Mouse (Mus musculus): ENCODE results near the gene Oser1. TPM values are rescaled to one million over a fixed set of nuclear protein-coding genes. Genes with fewer than 3 reads are reported as not detected.

The Oser1 gene
- not detected in 2 replicates for polyA plus RNA-seq (2012; ENCODE audit: insufficient read depth, insufficient read length, low replicate concordance, missing spikeins)

- H3K4me3 ChIP-seq (ENCODE audit: insufficient read depth, low read depth, low read length) = no peak within 1 kb of the TSS
- TF ChIP-seq CTCF (IDR thresholded peaks at IDR 0.05; ENCODE audit: insufficient read depth, low read depth, low read length) = no peak
- peaks cover 9% of the 10 kb centered on the region; the same call in 1 of the 2 replicates for H3K4me1 ChIP-seq (ENCODE audit: control insufficient read depth, insufficient read depth, low read length)
- 82% methylated on average over 6 of the region's 6 CpGs for WGBS
- H3K27ac ChIP-seq (ENCODE audit: insufficient read depth, low read depth, low read length) = no peak within 1 kb of the TSS
These were observed at the start of gene Oser1 for GRCm38 (mm10) chr2:163424597-163424996. Oser1 (minus strand) TSS chr2:163424697.

GRCm38 (mm10) chr2:163472466-163472851 is 48.0 kb upstream of the Oser1 start, which contains the start of gene Fitm2:
Fitm2 (minus strand) TSS chr2:163472629.
- H3K4me3 ChIP-seq (ENCODE audit: insufficient read depth, low read depth, low read length) = peak within 1 kb of the TSS; percentile 66
- TF ChIP-seq CTCF (IDR thresholded peaks at IDR 0.05; ENCODE audit: insufficient read depth, low read depth, low read length) (peak; percentile 92), POLR2A (IDR thresholded peaks at IDR 0.05; ENCODE audit: insufficient read depth, low read depth, low read length) (no peak; the same call in 1 of the 2 replicates)
- H3K27ac ChIP-seq (ENCODE audit: insufficient read depth, low read depth, low read length) = no peak within 1 kb of the TSS
- 0 out of 2 replicates have a peak, but pooled peaks cover 6% of the 10 kb centered on the region for H3K4me1 ChIP-seq (ENCODE audit: control insufficient read depth, insufficient read depth, low read length)
- WGBS = under 1% methylated on average over 30 of the region's 30 CpGs

GRCm38 (mm10) chr2:163471710-163472465 is 47.4 kb upstream of the Oser1 start:
- TF ChIP-seq POLR2A (IDR thresholded peaks at IDR 0.05; ENCODE audit: insufficient read depth, low read depth, low read length) (no peak), CTCF (IDR thresholded peaks at IDR 0.05; ENCODE audit: insufficient read depth, low read depth, low read length) (no peak)
- H3K27ac ChIP-seq (ENCODE audit: insufficient read depth, low read depth, low read length) = no peak overlapping the region
- WGBS = 3% methylated on average over 36 of the region's 36 CpGs
- 0 out of 2 replicates have a peak, but pooled peaks cover 6% of the 10 kb centered on the region for H3K4me1 ChIP-seq (ENCODE audit: control insufficient read depth, insufficient read depth, low read length)
- peak overlapping the region; percentile 66 for H3K4me3 ChIP-seq (ENCODE audit: insufficient read depth, low read depth, low read length)

GRCm38 (mm10) chr2:163471136-163471535 is 46.6 kb upstream of the Oser1 start:
- H3K27ac ChIP-seq (ENCODE audit: insufficient read depth, low read depth, low read length) = no peak overlapping the region
- 0 out of 2 replicates have a peak, but pooled peaks cover 6% of the 10 kb centered on the region for H3K4me1 ChIP-seq (ENCODE audit: control insufficient read depth, insufficient read depth, low read length)

GRCm38 (mm10) chr2:163469711-163470110 is 45.2 kb upstream of the Oser1 start:
- no peak overlapping the region for H3K27ac ChIP-seq (ENCODE audit: insufficient read depth, low read depth, low read length)
- TF ChIP-seq CTCF (IDR thresholded peaks at IDR 0.05; ENCODE audit: insufficient read depth, low read depth, low read length) (no peak), POLR2A (IDR thresholded peaks at IDR 0.05; ENCODE audit: insufficient read depth, low read depth, low read length) (no peak)
- no peak overlapping the region for H3K4me3 ChIP-seq (ENCODE audit: insufficient read depth, low read depth, low read length)
- H3K4me1 ChIP-seq (ENCODE audit: control insufficient read depth, insufficient read depth, low read length) = 0 out of 2 replicates have a peak, but pooled peaks cover 6% of the 10 kb centered on the region
- 96% methylated on average over 15 of the region's 15 CpGs for WGBS

More at GRCm38 (mm10) chr2:163471136-163471535, 46.6 kb upstream of the Oser1 start:
- no peak overlapping the region for H3K4me3 ChIP-seq (ENCODE audit: insufficient read depth, low read depth, low read length)
- WGBS = 37% methylated on average over 3 of the region's 3 CpGs
- TF ChIP-seq CTCF (IDR thresholded peaks at IDR 0.05; ENCODE audit: insufficient read depth, low read depth, low read length) (no peak), POLR2A (IDR thresholded peaks at IDR 0.05; ENCODE audit: insufficient read depth, low read depth, low read length) (no peak)

- no peak overlapping the region for H3K27ac ChIP-seq (ENCODE audit: insufficient read depth, low read depth, low read length)
- TF ChIP-seq CTCF (IDR thresholded peaks at IDR 0.05; ENCODE audit: insufficient read depth, low read depth, low read length) (no peak), POLR2A (IDR thresholded peaks at IDR 0.05; ENCODE audit: insufficient read depth, low read depth, low read length) (no peak)
- H3K4me3 ChIP-seq (ENCODE audit: insufficient read depth, low read depth, low read length) = no peak overlapping the region
- H3K4me1 ChIP-seq (ENCODE audit: control insufficient read depth, insufficient read depth, low read length) = 0 out of 2 replicates have a peak, but pooled peaks cover 6% of the 10 kb centered on the region
- WGBS = 96% methylated on average over 6 of the region's 6 CpGs
These were observed 44.4 kb upstream of the Oser1 start for GRCm38 (mm10) chr2:163468866-163469265.

- TF ChIP-seq POLR2A (IDR thresholded peaks at IDR 0.05; ENCODE audit: insufficient read depth, low read depth, low read length) = no peak
- TF ChIP-seq CTCF (IDR thresholded peaks at IDR 0.05; ENCODE audit: insufficient read depth, low read depth, low read length) = no peak
- 0 out of 2 replicates have a peak, but pooled peaks cover 4% of the 10 kb centered on the region for H3K4me1 ChIP-seq (ENCODE audit: control insufficient read depth, insufficient read depth, low read length)
- H3K4me3 ChIP-seq (ENCODE audit: insufficient read depth, low read depth, low read length) = no peak overlapping the region
- no peak overlapping the region for H3K27ac ChIP-seq (ENCODE audit: insufficient read depth, low read depth, low read length)
- WGBS = 96% methylated on average over 6 of the region's 6 CpGs
These were observed 43.1 kb upstream of the Oser1 start for GRCm38 (mm10) chr2:163467585-163467984.

- WGBS = 82% methylated on average over 8 of the region's 8 CpGs
These were observed 42.3 kb upstream of the Oser1 start for GRCm38 (mm10) chr2:163466771-163467170.

GRCm38 (mm10) chr2:163464562-163464961 is 40.1 kb upstream of the Oser1 start:
- 79% methylated on average over 6 of the region's 6 CpGs for WGBS
- H3K4me1 ChIP-seq (ENCODE audit: control insufficient read depth, insufficient read depth, low read length) = peaks cover 4% of the 10 kb centered on the region
- TF ChIP-seq CTCF (IDR thresholded peaks at IDR 0.05; ENCODE audit: insufficient read depth, low read depth, low read length) (no peak), POLR2A (IDR thresholded peaks at IDR 0.05; ENCODE audit: insufficient read depth, low read depth, low read length) (no peak)

More at GRCm38 (mm10) chr2:163466771-163467170, 42.3 kb upstream of the Oser1 start:
- no peak for TF ChIP-seq CTCF (IDR thresholded peaks at IDR 0.05; ENCODE audit: insufficient read depth, low read depth, low read length)
- 0 out of 2 replicates have a peak, but pooled peaks cover 4% of the 10 kb centered on the region for H3K4me1 ChIP-seq (ENCODE audit: control insufficient read depth, insufficient read depth, low read length)
- no peak overlapping the region for H3K4me3 ChIP-seq (ENCODE audit: insufficient read depth, low read depth, low read length)
- no peak overlapping the region for H3K27ac ChIP-seq (ENCODE audit: insufficient read depth, low read depth, low read length)

More at GRCm38 (mm10) chr2:163464562-163464961, 40.1 kb upstream of the Oser1 start:
- H3K27ac ChIP-seq (ENCODE audit: insufficient read depth, low read depth, low read length) = no peak overlapping the region
- H3K4me3 ChIP-seq (ENCODE audit: insufficient read depth, low read depth, low read length) = no peak overlapping the region

All from olfactory bulb, adult 2 months (tissue).